Mouse (Mus musculus) lung, postnatal 36 days (tissue): ENCODE data around the gene Ube2v1.
A peak's percentile ranks its signal among the peaks of the same experiment; 100 is the strongest.
"Not testable (repeated sequence)": the region's sequence is repeated elsewhere in the genome, so short reads cannot be mapped to it uniquely, and the experiment has no call there.

Experiments
- DNase-seq: peaks from one replicate; pipeline ENCODE4 v3.0.0; 2022; ENCODE audit warnings: mixed read lengths

Gene Ube2v1

DNA sequence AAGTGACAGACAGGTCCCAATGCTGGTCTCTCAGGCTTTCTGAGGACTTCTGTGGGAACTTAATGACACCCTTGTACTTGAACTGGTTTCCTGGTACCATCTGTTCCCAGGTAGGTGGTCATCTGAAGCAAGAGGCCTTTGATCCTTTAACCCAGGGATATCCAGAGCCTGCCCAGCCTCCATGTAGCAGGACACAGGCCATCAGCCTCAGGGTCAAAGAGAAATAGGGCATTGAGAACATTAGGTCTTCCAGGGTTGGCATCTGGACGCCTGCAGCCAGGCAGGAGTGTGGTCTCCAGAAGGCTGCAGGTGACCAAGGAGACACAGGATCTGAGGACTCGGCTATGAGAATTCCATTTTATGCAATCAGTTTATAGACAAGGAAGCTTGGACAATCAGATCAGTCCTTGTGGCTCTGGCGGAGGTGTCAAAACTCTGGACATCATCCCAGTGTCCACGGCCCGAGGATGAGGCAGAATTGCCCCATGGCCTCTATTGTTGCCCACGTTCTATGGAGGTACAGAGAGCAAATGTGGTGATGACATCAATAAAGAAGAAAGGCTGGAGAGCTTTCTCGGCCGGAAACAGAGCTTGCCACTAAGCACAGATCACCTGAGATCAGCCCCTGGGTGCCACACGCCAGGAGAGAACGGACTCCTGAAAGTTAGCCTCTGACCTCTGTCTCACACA lies 23.2 kb upstream of the Ube2v1 start:
- no peak for DNase-seq

DNA sequence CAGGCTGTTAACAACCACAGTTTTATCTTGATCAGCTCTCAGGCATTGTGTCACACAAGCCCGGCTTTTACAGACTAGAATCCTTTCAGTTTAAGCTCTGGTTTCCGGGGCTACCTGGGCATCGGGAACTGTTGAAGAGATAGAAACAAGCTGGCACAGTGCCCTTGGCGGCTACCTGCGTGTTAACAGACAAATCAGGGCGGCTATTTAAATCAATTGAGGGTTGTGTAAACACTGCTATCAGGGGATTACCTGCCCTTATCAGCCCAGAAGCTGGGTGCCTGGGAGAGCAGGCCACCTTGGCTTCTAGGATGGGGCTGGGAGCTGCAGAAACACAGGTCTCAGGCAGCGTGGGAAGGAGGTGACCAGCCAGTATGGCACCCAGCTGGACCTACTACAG lies 20.8 kb upstream of the Ube2v1 start:
- DNase-seq = no peak

DNA sequence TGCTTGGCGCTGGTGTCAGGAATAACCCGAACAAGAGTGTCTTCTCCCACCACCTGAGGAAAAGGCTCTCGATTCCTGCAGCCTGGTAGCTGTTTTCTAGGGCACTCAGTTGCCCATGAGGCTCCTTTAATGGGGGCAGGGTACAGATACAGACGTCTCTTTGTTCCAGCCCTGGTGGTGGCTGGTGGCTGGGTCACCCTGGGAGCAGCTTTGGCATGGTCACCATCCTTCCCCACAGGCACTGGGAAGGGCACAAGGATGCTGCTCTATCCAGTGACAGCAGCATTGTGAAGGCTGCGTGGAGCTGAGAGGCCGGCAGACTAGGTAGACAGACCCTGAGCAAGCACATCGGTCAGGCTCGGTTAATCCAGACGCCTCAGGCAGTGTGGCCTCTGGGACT lies 19.7 kb upstream of the Ube2v1 start:
- DNase-seq = no peak

DNA sequence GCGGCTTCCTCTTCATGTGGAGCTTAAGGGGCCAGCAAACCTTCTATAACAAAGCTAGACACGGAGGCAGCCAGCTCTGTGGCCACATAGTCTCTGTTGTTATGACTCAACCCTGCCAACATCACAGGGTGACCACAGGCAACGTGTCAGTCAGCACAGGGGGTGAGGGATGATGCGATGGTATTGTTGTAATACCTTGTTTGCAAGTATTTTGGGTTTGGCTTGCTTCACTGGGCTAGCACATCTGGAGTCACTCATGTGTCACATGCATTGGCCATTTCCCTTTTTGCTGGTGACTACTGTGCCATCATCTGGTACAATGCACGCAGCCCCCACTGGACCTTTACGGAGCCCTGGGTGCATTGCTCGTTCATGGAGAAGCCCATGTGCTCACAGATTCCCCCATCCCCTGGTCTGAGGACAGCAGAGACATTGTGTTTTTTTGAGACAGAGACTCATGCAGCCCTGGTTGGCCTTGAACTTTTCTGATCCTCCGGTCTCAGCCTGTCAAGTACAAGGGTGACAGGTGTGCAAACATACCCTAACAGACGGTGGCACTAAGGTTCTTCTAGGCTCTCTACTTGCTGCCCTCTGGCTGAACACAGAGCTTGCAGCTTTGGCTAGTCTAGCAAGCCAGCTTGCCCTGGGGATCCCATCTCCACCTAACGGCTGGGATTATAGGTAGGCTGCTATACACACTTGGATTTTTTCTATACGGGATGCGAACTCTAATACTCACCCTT lies 17.6 kb upstream of the Ube2v1 start:
- peak; percentile 72 for DNase-seq

DNA sequence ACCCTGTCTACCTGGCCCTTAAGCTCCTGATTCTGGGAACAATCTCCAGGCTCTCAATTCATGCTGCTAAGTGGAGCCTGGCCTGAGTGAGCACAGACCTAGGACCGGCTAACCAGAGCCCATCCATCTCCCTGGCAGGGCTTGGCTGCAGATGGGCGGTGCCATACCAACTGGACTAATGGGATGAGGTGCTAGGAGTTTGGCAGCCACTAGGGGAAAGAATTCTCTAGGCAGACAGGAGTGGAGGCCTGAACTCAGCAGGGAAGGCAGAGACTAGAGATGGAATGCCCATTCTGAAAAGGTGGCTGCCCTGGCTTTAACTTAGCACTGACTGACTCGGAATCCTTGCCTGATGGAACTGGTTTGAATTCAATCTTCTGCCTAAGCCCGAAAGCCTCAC lies 14.5 kb upstream of the Ube2v1 start:
- no peak for DNase-seq

DNA sequence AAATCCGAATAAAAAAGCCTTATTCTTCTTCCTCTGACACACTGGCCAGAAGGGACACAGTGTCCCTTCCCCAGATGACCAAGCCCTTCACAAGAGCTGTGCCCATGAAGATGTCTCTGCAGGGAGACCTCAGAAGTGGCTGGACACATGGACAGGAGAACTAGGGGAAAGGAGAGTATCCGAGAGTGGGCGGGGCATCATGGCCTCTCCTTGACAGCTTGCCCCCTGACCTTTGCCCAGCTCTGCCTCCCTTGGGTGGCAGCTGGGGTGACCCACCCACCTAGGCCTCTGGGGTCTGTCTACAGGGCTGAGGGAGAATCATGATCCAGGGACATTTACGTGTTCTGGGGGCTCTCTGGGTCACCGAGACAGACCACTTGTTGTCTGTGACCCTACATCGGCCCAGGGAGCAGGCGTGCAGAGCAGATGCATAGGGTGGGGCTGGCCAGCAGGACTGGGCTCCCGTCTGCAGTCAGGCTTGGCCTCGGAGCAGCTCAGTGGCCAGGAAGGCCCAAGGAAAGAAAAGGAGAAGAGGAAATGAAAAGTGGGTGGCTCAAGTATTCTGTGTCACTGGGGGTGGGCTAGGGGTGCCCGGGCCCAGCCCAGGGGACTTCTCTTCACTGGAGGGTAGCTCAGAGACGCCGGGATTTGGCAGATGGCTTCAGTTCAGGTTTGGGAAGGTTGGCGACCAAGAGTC lies 11.6 kb upstream of the Ube2v1 start:
- not testable (repeated sequence) for DNase-seq

DNA sequence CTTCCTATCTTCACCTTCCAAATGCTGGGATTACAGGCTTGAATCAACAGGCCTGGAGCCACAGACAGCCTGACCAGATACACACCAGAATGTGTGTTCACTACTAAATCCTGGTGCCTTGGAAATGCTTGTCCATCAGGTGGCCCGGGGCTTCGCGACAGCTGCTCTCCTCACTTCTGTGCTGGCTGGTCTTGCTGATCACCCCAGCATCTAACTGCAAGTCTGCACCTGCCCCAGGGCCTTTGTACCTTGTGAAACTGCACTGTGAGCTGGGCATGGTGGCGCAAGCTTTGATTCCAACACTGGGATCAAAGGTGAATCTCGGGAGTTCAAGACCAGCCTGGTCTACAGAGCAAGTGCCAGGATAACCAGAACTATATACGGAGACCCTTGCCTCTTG lies 10.3 kb upstream of the Ube2v1 start:
- no peak for DNase-seq

DNA sequence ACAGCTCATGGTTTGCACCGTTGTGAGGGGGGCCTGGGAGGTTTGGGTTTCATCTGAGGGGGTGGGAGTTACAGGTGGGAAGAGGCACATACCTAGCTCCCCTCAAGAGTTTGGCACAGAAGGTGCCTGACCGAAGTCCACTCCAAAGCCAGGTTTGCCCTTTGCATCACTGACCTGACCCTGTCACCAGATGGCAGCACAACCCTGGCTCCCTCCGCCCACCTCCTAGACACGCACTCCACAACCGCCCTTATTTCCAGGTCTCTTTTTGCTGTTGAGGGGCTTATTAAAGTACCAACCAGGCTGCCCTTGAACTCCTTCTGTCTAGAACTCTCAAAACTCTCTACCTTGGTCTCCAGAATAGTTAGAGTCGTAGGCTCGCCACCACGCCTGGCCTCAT lies 9.4 kb upstream of the Ube2v1 start:
- DNase-seq = peak; percentile 76

DNA sequence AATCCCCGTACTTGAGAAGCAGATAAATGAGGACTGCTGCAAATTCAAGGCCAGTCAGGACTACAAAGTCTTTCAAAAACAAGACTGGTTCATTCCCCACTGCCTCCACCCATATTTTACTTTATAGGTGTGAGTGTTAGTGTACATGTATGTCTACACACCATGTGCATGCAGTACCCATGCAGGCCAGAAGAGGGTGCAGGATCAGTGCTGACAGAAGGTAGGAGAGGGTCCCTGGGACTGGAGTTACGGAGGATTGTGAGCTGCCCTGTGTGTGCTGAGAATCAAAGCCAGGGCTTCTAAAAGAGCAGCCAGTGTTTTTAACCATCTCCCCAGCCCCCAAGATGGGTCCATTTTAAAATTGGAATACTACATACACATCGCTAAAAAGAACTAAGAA lies 8.4 kb upstream of the Ube2v1 start:
- DNase-seq = peak; percentile 61

DNA sequence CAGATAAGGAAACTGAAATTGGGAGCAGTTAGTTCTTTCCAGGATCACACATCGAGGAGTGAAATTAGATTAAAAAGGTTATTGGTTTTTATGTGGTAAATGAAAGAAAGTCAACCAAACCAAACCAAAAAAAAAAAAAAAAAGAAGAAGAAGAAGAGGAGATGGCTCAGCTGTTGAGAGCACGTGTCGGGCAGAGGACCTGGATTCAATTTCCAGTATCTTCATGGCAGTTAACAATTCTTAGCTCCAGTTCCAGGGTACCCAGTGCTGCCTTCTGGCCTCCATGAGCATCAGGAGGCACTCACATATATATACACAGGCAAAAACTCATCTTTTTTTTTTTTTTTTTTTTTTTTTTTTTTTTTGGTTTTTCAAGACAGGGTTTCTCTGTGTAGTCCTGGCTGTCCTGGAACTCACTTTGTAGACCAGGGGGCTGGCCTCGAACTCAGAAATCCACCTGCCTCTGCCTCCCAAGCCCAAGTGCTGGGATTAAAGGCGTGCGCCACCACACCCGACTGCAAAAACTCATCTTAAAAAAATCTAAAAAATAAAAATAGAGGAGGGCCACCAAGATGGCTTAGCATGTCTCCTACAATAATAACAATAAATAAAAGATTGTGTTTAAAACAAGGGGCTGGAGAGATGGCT lies 3.1 kb upstream of the Ube2v1 start:
- DNase-seq = no peak

DNA sequence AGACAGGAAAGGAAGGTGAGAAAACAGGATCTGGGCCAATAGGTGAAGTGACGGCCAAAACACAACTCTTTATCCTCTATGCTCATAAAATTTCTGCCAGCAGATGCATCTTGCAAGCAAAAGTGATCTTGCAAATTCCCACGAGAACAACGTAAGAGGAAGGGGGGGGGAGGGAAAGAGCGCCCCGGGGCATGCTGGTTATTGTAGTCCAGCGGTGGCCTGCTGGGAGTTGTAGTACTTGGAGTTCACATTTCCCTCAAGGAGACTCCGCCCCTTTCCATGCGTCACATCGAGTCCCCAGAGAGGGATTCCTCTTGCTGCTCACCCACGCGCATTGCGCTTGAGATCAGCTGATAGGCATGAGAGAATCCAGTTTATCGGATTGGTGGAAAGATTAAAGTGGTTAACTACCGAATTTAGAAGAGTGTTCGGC lies 2.5 kb upstream of the Ube2v1 start:
- DNase-seq = peak; percentile 99

DNA sequence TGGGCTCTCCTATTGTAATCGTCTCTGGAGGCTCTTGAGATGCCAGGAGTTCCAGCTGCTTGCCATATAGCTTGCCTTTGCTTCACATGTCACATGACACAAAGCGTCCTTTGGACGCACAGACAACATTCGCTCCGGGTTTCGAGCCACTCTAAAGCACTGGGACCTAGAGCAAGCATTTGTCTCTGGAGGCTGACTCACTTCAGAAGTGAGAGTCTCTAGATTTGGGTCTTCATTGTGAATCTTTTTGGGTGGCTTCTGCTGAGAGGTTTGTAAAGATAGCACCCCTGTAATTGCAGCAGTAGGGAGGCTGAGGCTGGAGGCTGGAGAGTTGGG lies 1.6 kb upstream of the Ube2v1 start:
- DNase-seq = no peak

DNA sequence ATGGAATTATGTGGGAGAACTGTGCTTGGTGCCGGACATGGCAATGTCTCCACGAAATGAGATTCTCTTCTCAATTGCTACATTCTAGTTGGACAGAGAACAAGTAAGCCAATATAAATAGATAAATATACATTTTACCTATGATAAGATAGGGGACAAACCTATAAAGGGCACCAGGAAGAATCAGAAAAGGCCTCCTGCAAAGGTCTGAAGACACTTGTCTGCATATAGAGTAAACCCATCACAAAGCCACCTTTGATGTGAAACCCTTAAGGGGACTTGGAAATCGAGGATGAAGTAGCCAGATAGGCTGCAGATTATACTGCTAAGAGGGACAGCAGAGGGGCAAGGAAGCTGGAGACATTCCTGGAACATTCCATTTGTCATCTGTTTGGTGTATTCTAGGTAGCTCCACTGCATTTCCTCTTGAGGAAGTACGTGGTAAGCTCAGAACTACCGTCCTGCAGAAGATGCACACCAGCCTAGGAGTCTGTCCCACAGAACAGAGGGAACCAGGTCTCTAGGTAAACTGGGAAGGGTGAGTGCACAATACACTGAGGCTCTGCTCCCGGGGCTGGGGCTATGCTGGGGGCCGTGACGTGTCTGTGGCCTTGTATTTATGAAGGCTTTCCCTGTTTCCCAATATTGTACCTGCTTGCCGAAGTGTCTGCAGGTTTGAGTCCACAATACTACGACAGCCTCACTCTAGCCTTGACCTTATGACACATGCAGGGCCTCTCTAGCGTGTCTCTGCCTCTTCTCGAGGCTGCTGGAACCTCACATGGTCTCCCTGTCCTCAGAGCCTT lies 1.0 kb upstream of the Ube2v1 start:
- no peak for DNase-seq

DNA sequence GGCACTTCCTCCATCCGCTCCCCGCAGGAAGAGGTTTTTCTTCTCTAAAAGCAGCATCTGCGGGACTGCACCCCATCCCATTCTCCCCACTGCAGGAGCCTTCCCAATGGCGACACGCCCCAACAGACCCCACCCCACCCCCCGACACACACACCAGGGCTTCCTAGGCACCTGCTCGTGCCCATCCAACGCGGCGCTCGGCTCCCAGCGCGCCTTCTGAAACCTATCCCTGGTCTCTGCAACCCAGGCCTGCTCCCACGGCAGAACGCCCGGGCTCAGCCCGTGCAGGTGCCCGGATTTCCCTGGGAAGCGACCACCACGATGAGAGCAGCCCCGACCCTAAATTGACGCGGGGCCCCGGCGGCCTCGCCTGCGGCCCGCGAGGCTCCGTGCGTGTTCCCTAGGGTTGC lies 709 bp downstream of the Ube2v1 start:
- no peak for DNase-seq

DNA sequence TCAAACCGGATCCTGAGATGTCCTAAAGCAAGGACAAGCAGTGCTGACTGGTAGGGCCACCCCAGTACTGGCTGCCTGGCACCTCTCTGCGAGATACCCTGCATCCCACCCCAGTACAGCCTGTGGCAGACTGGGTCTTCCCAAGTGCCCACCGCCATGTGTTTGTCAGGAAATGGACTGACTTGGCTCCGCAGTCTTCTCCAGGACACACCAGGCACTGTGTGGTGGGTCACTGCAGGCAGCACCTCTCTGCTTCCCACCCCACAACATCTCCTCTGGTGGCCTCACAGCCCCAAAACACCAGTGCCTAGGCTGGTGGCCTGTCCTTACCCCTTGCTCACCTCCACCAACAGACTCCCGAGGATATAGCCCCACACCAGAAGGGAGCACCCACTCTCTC lies 1.5 kb downstream of the Ube2v1 start:
- DNase-seq = no peak

DNA sequence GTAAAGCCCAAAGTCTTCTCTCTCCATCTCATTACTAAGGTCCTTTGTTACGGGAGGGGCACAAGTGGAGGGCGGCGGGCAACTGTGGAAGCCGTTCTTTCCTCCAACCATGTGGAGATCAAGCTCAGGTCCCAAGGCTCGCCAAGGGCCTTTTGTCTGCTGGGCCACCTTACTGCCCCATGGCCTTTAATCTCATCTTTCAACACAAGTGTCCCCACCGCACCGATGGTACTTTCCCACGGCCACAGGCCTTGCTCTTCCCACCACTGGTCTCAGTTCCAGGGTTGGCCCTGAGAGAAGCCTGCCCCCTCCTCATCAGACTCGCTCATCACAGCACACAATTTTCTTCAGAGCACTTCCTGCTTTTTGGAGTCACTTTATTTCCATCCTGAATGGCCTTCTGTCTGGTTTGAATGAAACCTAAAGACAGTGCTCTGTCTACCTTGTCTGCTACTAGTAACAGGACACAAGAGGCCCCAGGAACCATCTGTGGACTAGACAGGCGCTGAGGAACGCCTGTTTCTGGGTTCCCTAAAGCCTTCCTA lies 2.2 kb downstream of the Ube2v1 start:
- no peak for DNase-seq

DNA sequence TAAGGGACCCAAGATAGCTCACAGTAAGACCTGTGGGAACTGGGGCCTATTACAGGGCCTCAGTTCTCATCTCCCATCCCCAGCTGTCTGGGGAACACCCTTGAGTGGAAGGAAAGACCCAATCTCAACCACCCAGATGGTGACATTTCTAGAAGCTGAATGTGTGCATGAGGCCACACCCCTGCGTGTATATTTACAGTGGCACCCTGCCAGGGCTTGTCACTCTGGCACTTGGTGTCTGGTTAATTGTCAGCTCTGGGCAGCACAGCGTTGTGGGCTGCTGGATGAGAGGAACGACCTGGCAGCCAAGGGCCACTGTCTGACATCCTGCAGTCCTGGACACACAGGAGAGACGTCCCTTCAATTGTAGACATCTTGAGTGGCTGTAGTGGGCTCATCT lies 3.0 kb downstream of the Ube2v1 start:
- peak; percentile 77 for DNase-seq

DNA sequence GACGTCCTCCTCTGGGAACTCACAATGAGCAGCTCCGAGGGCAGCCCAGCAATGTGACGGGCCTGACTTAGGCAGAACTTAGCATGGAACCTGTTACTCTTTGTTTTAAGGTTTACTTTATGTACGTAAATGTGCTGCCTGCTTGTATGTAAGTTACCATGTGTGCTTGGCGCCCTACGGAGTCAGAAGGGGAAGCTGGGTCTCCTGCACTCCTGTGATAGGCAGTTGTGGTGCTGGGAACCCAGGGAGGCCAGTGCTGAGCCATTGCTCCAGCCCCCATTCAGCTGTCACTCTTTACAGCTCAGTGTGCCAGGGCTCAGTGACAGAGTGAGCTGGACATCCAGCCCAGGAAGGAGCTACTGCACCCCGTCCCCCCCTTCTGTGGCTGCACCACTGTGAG lies 4.9 kb downstream of the Ube2v1 start:
- no peak for DNase-seq

DNA sequence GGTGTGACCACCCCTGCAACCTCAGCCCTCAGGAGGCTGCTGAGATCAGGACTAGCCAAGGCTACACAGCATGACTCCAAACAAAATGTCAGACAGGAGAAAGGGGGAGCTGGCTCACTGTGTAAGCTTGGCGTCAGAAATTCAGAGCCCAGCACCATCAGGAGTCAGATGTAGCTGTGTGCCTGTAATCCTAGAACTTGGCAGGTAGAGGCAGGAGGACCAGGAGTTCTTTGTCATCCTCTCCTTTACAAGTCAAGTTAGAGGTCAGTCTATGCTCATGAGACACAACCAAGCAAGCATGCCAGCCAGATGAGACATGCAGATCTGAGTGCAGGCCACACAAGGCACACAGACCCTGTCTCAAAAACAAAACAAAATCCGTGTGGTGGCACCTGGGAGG lies 6.2 kb downstream of the Ube2v1 start:
- DNase-seq = no peak

DNA sequence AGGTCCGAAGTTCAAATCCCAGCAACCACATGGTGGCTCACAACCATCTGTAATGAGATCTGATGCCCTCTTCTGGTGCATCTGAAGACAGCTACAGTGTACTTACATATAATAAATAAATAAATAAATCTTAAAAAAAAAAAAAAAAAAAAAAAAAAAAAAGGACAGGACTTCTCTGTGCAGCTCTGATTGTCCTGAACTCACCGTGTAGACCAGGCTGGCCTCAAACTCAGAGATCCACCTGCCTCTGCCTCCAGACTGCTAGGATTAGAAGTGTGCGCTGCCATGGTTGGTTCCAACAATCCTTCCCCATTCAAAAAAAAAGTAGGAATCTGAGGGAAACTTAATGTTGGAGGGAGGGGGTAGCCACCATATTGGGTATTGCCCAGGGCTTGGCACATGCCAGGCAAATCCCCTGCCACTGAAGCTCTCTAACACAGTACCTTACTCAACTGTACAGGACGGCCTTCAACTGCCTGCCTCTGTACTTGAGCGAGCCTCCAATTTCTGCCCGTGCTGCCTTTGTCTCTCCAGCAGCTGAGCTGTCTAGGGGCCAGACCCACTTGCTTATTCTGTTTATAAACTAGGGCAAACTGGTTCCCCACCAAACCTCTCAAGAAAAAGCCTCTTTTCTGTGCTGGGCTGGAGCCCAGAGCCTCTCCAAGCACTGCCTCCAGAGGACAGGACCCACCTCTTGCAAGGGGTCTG lies 7.4 kb downstream of the Ube2v1 start:
- DNase-seq = no peak

DNA sequence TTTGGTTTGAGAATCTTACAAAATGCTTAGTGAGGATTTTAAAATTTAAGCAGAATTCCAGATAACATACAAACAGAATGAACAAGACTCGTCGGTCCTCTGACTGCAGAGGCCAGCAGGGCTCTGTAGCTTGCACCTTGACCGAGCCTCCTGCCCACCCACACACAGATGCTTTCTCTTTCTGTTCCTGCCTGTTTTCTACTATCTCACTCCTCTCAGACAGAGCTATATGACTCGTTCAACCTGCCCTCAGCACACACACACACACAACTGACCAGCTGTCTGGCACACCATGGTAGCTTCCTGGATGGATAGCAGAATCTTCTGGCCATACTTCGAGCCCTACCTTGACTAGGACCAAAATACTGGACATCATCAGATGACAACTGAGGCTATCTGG lies 8.9 kb downstream of the Ube2v1 start:
- no peak for DNase-seq

DNA sequence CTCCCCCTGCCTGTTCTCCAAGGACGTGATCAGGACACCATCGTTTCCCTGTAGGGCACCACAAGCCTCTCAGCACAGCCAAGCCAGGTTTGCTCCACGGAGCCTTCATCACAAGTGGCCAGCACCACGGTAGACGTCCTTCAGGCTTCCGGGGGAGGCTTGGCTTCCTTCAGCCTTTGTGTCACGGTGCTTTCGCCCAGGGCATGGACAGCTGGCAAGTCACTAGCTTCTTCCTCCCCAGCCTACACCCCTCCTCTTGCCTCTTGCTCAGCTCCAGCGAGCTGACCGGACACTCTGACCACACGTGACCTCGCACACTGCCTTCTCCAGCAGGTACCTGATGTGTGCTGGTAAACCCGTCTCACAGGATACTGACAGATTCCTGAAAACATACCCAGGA lies 9.5 kb downstream of the Ube2v1 start:
- DNase-seq = no peak
